Mouse (Mus musculus) erythroblast, embryonic 14.5 days (primary cell): ENCODE measurements around the gene Tbcd.

Source experiments
- GATA1 ChIP-seq: IDR thresholded peaks from 2 replicates; pipeline ENCODE4 v1.6.1; 2012; ENCODE audit warnings: low read length, inconsistent platforms, mixed read lengths
- TAL1 ChIP-seq: IDR thresholded peaks from 3 replicates; pipeline ENCODE4 v1.6.1; 2012; ENCODE audit warnings: low read length, inconsistent platforms, mixed read lengths

DNA sequence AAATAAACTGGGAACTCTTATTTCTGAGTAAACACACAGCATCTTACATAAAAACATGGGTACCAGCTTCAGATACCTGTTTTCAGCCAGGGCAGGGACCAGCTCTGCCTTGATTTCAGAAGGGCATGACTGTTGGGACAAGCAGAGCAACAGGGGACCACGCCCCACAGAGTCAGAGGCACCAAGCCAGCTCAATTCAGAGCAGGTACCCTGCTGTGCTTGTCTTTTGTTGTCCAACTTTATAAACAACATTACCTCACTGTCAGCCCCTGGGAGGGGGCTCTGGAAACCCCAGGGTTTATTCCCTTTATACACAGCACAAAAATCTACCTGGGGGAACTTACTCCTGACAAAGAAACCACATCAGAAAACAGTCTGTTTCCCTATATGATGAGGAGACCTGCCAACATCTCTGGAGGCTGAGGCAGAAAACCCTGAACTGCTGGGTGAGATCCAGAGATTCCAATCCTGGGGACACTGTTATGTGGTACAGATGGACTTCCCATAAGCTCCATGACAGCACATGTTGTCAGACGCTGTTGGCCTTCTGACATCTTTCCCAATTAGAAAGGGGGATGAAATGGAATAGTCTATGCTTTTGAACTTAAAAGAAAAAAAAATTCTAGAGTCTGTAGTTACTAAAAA is 189.9 kb downstream of the Tbcd start:
- TF ChIP-seq GATA1 (no peak), TAL1 (no peak)
